Mouse (Mus musculus) intestine, embryonic 15.5 days (tissue): Measurements from ENCODE around the gene Pnpo. TPM values are rescaled to one million over a fixed set of nuclear protein-coding genes. Genes with fewer than 3 reads are reported as not detected.

Experiments used
- ATAC-seq: fragments of 200-750 bp; cut with Nextera tagmentation; 2 replicates; pipeline ENCODE4 v1.8.0; 2017; ENCODE audit warnings: moderate TSS enrichment, moderate library complexity
- H3K27ac ChIP-seq: fragments of 300-500 bp; sonication (generic); 2 replicates; pipeline ENCODE4 v1.5.1; 2015; ENCODE audit warnings: mild to moderate bottlenecking, inconsistent platforms
- H3K27me3 ChIP-seq: fragments of 300-500 bp; sonication (generic); replicated peaks from 2 replicates; pipeline ENCODE4 v1.6.1; 2015; ENCODE audit warnings: inconsistent platforms
- H3K36me3 ChIP-seq: fragments of 300-500 bp; sonication (generic); 2 replicates; pipeline ENCODE4 v1.6.1; 2015; ENCODE audit warnings: inconsistent platforms
- H3K4me1 ChIP-seq: fragments of 300-500 bp; sonication (generic); replicated peaks from 2 replicates; pipeline ENCODE4 v1.6.1; 2015; ENCODE audit warnings: inconsistent platforms
- H3K4me2 ChIP-seq: fragments of 300-500 bp; sonication (generic); replicated peaks from 2 replicates; pipeline ENCODE4 v1.6.1; 2015; ENCODE audit warnings: mild to moderate bottlenecking, inconsistent platforms
- H3K4me3 ChIP-seq: fragments of 300-500 bp; sonication (generic); replicated peaks from 2 replicates; pipeline ENCODE4 v1.5.1; 2015; ENCODE audit warnings: inconsistent platforms
- H3K9ac ChIP-seq: fragments of 300-500 bp; sonication (generic); 2 replicates; pipeline ENCODE4 v1.6.1; 2015; ENCODE audit warnings: inconsistent platforms
- H3K9me3 ChIP-seq: fragments of 300-500 bp; sonication (generic); 2 replicates; pipeline ENCODE4 v1.6.1; 2016; ENCODE audit warnings: inconsistent platforms
- WGBS: fragments of 180-500 bp; shearing (Covaris S2); methylation state at CpG from one replicate; pipeline ENCODE4 v1.1.7; 2015; 5-methylcytosine and 5-hydroxymethylcytosine counted together
- polyA plus RNA-seq: library from polyadenylated mRNA; unstranded; fragments of >200 nt; fragmentation: Nextera tagmentation; extraction: Ambion mirVana; gene quantifications from 2 replicates; pipeline ENCODE4 v1.2.1, GENCODE M21; 2015

The Pnpo gene
- polyA plus RNA-seq, 1 experiment from 2014 or later: 81.9 TPM

DNA sequence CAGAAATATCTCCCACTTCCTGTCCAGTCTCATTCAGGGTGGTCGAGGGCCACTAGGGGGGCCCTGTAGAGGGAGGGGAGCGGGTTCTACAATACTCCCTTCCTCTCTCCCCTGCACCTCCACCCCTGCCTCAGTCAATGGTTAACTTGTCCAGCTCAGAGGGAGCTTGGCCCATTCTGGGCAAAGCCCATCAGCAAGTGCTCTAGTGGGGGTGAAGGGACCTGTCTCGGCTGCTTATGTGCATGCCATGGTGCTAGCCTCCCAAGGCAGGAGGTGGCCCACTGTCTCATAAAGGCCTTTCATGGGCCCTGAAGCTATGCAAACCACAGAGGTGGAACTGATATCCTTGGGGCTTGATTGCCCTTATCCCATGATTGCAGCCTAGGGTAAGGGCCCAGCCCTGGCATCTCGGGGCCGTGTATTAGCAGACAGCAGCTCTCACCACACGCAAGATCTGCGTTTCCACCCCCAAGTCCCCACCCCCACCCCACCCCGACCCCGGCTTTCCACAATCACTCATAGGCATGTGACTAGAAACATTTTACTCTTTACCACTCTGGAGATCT, 13.9 kb downstream of the Pnpo start:
- Histone ChIP-seq H3K9ac (peak overlapping the region; percentile 62), H3K27me3 (no peaks in the 10 kb centered on the region), H3K4me2 (peak overlapping the region; percentile 52), H3K36me3 (no peaks in the 10 kb centered on the region), H3K4me3 (peak overlapping the region; percentile 44), H3K4me1 (peaks cover 23% of the 10 kb centered on the region), H3K27ac (peak overlapping the region; percentile 98), H3K9me3 (no peaks in the 10 kb centered on the region)
- peak; percentile 54 for ATAC-seq
- WGBS: 45% methylated on average over 9 of the region's 9 CpGs

DNA sequence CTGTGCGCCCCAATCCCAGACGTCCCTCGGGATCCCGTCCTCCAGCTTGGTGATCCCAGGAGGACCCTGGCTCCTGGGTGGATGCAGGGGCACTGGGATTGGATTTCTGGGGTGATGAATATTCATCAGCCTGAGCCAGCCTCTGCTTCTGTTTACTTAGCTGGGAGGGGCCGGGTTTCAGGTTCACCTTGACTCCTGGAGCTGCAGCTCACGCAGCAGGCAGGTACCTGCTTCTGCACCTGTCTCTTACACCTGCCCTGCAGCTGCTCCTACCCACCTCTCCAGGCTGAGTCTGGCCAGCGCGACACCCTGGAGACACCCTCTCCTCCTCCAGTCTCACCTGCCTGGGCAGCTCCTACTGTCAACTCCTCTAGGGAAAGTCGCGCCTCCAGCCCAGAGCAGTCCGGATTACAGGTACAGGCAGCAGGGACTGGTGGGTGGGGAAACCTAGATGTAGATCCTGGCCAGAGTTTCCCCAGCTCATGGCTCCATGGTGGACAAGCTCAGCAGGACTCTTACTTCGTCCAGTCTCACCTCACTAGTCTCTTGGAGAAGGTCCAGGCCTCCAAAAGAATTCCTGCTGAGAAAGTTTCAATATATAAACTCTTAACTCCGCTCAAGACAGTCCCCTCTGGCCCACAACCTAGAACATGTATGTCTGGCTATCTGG, 14.6 kb downstream of the Pnpo start:
- peak overlapping the region; percentile 62 for H3K9ac ChIP-seq
- H3K9me3 ChIP-seq: no peaks in the 10 kb centered on the region
- H3K4me2 ChIP-seq: peak overlapping the region; percentile 52
- H3K36me3 ChIP-seq: no peaks in the 10 kb centered on the region
- ATAC-seq: peak; percentile 88
- H3K27ac ChIP-seq: peak overlapping the region; percentile 98
- peaks cover 16% of the 10 kb centered on the region for H3K4me1 ChIP-seq
- 10% methylated on average over 13 of the region's 13 CpGs for WGBS
- H3K27me3 ChIP-seq: no peaks in the 10 kb centered on the region
- H3K4me3 ChIP-seq: peak overlapping the region; percentile 44

DNA sequence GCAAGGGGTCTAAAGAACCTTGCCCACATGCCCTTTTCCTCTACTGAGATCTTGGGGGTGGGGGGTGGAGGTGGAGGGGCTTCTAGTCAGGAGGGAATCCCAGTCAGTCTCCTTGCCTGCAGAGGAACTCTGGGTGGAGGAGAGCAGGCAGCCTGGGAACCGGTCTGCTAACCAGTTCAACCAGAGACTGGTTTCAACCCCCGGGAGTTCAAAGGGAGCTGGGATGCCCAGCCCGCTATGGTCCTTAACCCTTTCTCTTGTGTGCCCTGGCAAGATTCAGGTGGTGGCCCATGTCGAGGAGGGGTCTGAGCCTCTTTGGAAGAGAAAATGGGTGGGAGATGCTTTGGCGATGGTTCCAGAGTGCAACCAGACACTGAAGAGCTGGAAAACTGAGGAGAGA, 15.1 kb downstream of the Pnpo start:
- no peaks in the 10 kb centered on the region for H3K27me3 ChIP-seq
- 0 out of 2 replicates have a peak overlapping the region, but pooled peaks have one; percentile 62 for H3K9ac ChIP-seq
- peak overlapping the region; percentile 52 for H3K4me2 ChIP-seq
- no peaks in the 10 kb centered on the region for H3K9me3 ChIP-seq
- 6% methylated on average over 5 of the region's 5 CpGs for WGBS
- ATAC-seq: peak; percentile 80
- H3K27ac ChIP-seq: peak overlapping the region; percentile 98
- peaks cover 13% of the 10 kb centered on the region; the same call in 1 of the 2 replicates for H3K4me1 ChIP-seq
- no peaks in the 10 kb centered on the region for H3K36me3 ChIP-seq
- H3K4me3 ChIP-seq: peak overlapping the region; percentile 44

DNA sequence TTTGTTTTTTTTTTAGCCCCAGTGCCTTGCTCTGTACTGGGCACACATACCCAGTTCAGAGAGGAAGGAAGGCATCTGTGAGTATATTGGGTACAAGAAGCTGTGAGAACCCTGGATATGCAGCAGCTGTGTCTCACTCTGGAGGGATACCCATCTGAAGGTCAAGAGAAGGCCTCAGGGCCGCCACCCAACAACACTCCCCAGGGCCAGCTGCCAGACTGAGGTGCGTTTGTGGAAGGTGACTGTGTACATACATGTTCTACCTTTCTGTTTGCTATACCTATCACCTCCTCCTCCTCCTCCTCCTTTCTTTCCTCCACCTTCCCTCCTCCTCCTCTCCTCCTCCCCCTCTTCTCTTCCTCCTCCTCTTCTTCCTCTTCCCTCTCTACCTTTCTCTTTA, 15.7 kb downstream of the Pnpo start, which contains the start of gene Prr15l:
Gene Prr15l (plus strand): TSS at position 17 of the 400 bp plus-strand sequence.
- Histone ChIP-seq H3K4me1 (peaks cover 13% of the 10 kb centered on the region; the same call in 1 of the 2 replicates), H3K4me2 (peak within 1 kb of the TSS; percentile 52), H3K9me3 (no peaks in the 10 kb centered on the region), H3K36me3 (no peaks in the 10 kb centered on the region), H3K4me3 (peak within 1 kb of the TSS; percentile 44), H3K9ac (0 out of 2 replicates have a peak within 1 kb of the TSS, but pooled peaks have one; percentile 62), H3K27ac (peak within 1 kb of the TSS; percentile 98), H3K27me3 (no peaks in the 10 kb centered on the region)
- no peak for ATAC-seq
- 54% methylated on average over 2 of the region's 2 CpGs for WGBS

DNA sequence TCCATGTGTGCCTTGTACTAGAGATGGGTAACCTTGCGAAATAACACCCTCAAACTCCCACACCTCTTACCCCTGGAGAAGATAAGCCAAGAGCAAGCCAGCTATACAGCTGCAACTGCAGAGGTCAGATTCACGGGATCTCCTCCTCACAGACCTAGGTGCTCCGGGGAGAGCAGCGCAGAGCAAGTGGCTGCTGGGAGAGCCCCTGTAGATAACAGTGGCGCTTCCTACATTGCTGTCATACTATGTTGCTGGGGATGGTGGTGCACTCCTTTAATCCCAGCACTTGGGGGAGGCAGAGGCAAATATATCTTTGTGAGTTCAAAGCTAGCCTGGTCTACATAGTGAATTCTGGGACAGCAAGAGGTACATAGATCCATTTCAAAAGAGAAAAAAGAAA, 17.2 kb downstream of the Pnpo start:
- Histone ChIP-seq H3K9ac (no peak overlapping the region), H3K9me3 (no peaks in the 10 kb centered on the region), H3K27ac (0 out of 2 replicates have a peak overlapping the region, but pooled peaks have one; percentile 48), H3K27me3 (no peaks in the 10 kb centered on the region), H3K36me3 (no peaks in the 10 kb centered on the region), H3K4me2 (no peak overlapping the region), H3K4me1 (peaks cover 11% of the 10 kb centered on the region; the same call in 1 of the 2 replicates), H3K4me3 (no peak overlapping the region)
- WGBS: 79% methylated on average over 5 of the region's 5 CpGs
- ATAC-seq: no peak

DNA sequence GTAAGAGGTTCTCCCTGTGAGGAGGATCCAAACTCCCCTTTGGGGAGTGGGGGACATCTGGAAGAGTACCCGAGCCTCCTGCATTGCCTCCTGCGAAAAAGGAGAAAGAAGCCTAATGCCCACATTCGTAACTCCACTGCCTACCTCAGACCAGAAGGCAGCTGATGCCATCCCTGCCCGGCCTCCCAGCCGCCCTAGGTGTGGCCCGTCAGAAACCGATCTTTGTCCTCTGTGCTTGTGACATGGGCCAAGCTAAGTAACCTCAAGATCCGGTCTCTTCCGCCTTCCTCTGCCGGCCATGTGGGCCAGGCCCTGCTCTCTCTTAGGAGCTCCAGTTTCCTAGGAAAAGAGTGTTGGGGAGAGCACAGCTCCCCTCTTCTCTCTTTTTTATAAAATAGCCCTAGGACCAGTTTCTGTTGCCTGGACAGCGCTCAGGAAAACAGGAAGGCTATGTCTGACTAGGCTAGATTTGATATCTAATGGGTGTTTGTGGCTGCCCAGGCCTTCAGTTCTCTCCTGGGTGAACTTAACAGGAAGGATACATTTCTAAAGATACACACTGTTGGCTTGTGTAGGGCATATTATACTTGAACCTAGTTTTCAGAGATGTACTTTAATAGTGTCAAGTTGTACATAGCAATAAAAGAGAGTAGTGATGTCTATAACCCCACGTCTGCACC, 18.2 kb downstream of the Pnpo start:
- Histone ChIP-seq H3K27ac (peak overlapping the region; percentile 69), H3K4me3 (no peak overlapping the region), H3K27me3 (no peaks in the 10 kb centered on the region), H3K9ac (no peak overlapping the region), H3K4me1 (peaks cover 9% of the 10 kb centered on the region; the same call in 1 of the 2 replicates), H3K36me3 (no peaks in the 10 kb centered on the region), H3K4me2 (no peak overlapping the region), H3K9me3 (no peaks in the 10 kb centered on the region)
- ATAC-seq: peak; percentile 37
- 68% methylated on average over 12 of the region's 12 CpGs for WGBS

DNA sequence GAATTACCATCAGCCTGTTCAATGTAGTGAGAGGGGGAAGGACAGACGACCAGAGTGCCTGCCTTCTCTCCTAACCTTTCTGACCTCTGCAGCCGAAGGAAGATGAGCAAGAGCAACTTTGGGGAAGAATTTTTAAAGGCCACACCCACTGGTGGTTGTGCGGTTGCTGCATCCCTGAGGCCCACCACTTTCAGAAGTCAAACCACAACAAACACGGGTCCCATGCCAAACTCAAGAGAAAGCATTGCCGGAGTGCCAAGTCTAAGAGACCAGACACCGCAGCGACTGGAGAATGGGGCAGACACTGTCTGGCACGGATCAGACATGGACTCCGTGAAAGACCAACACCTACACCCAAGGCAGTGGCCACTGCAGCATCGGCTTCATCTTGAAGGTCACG, 18.9 kb downstream of the Pnpo start:
- Histone ChIP-seq H3K27me3 (no peaks in the 10 kb centered on the region), H3K4me3 (no peak overlapping the region), H3K9ac (no peak overlapping the region), H3K4me1 (peaks cover 10% of the 10 kb centered on the region; the same call in 1 of the 2 replicates), H3K9me3 (no peaks in the 10 kb centered on the region), H3K4me2 (no peak overlapping the region), H3K36me3 (no peaks in the 10 kb centered on the region), H3K27ac (no peak overlapping the region)
- no peak for ATAC-seq
- 75% methylated on average over 11 of the region's 11 CpGs for WGBS

DNA sequence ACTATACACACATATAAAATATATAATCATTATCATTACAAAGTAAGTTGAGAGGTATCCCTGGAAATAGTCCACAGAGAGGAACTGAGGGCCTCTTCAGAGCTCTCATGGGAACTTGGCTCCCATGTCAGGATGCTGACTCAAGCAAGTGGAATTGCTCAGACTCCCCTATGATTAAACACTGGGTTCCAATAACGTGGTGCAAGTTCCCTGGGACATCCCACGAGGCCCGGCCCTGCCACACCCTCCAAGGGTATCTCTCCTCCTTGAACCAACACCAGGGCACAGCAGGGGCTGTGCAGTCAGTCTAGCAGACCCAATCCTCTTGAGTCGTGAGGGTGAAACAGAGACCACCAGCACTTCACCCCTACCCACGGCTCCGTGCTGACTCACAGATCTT, 24.8 kb downstream of the Pnpo start:
- Histone ChIP-seq H3K27me3 (no peaks in the 10 kb centered on the region), H3K9me3 (no peaks in the 10 kb centered on the region), H3K9ac (no peak overlapping the region), H3K4me2 (no peak overlapping the region), H3K36me3 (no peaks in the 10 kb centered on the region), H3K4me3 (no peak overlapping the region), H3K27ac (peak overlapping the region; percentile 13; the same call in 1 of the 2 replicates), H3K4me1 (peaks cover 10% of the 10 kb centered on the region)
- 44% methylated on average over 6 of the region's 6 CpGs for WGBS
- no peak for ATAC-seq

DNA sequence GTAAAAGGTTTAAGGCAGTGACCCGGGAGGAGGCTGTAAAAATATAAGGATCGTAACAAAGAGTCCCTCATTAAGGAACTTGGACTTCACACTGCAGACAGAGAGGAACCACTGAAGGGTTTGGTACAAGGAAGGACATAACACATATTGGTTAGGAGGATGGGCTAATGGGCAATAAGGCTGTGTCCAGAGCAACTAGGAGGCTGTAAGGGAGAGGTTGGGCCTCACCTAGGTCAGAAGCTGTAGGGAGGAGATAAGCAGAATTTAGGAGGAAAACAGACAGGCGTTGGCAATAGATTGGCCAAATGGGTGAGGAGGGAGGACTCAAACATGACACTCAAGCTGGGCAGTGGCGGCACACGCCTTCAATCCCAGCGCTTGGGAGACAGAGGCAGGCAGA, 26.4 kb downstream of the Pnpo start:
- no peaks in the 10 kb centered on the region for H3K27me3 ChIP-seq
- 74% methylated on average over 6 of the region's 6 CpGs for WGBS
- H3K36me3 ChIP-seq: no peaks in the 10 kb centered on the region
- H3K9ac ChIP-seq: no peak overlapping the region
- H3K4me3 ChIP-seq: no peak overlapping the region
- peaks cover 10% of the 10 kb centered on the region for H3K4me1 ChIP-seq
- H3K27ac ChIP-seq: peak overlapping the region; percentile 4
- no peaks in the 10 kb centered on the region for H3K9me3 ChIP-seq
- peak; percentile 35; the same call in 1 of the 2 replicates for ATAC-seq
- no peak overlapping the region for H3K4me2 ChIP-seq

DNA sequence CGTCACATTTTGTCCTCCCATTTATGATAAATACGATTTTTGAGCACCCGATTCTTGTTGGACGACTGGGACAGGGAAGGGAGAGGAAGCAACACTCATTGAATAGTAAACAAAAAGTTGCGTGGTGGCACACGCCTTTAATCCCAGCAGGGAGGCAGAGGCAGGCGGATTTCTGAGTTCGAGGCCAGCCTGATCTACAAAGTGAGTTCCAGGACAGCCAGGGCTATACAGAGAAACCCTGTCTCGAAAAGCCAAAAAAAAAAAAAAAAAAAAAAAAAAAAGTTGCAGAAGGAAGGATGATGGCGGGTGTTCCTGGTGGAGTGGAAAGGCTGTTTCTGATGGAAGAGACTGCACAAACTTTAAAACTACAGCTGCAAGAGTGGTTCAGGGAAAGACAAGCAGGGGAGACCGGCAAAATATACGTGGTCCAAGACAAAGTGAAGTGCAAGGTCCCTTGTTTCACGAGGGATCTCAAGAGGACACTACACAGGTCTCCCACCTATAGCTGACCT, 26.8 kb downstream of the Pnpo start:
- H3K36me3 ChIP-seq: no peaks in the 10 kb centered on the region
- H3K4me3 ChIP-seq: peak overlapping the region; percentile 29
- peak; percentile 6; the same call in 1 of the 2 replicates for ATAC-seq
- H3K4me2 ChIP-seq: peak overlapping the region; percentile 53
- H3K9me3 ChIP-seq: no peaks in the 10 kb centered on the region
- 32% methylated on average over 13 of the region's 13 CpGs for WGBS
- peak overlapping the region; percentile 4; the same call in 1 of the 2 replicates for H3K27ac ChIP-seq
- no peaks in the 10 kb centered on the region for H3K27me3 ChIP-seq
- peaks cover 10% of the 10 kb centered on the region for H3K4me1 ChIP-seq
- no peak overlapping the region; the same call in 1 of the 2 replicates for H3K9ac ChIP-seq

DNA sequence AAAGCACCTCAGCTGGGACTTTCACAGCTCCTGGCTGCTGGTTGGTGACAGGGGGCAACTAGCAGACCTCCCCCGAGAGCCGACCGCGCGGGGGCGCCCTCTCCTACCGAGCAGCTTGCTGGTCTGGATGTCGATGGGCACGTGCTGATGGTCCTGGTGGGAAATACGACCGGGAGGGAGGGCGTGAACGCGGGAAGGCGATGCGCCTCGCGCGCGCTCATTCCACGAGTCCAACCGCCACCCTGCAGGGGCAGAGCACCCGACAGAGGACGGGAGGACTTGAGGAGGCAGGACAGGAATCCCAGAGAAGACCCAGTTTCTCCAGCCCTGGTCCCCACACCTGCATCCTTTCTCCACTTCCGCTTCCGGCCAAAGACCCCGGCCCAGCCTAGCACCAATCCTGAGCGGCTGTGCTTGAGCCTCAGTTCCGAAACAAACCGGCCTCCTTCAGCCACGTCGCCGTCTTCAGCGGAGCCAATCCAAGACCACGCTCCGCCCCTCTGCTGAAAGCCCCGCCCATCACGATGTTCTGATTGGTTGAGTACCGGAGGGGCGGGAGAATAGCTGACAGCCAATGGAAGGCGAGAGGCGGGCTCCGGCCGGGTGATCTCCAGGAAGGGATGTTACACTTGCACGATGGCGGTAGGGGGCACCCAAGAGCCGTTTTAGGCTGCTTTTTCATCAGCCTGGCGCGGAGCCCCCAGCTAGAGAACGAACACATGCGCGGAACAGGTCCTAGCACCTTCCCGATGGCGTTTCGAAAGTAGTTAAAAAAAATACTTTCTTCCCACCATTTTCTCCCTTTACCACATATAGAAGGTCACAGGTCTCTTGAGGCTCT, 27.5 kb downstream of the Pnpo start, which contains the start of gene Cdk5rap3:
Gene Cdk5rap3 (minus strand): TSS at position 453 of the 841 bp plus-strand sequence.
- WGBS: under 1% methylated on average over 55 of the region's 55 CpGs
- no peaks in the 10 kb centered on the region for H3K9me3 ChIP-seq
- H3K4me1 ChIP-seq: peaks cover 10% of the 10 kb centered on the region
- peak within 1 kb of the TSS; percentile 79 for H3K4me2 ChIP-seq
- H3K27me3 ChIP-seq: no peaks in the 10 kb centered on the region
- peak within 1 kb of the TSS; percentile 83 for H3K27ac ChIP-seq
- H3K4me3 ChIP-seq: peak within 1 kb of the TSS; percentile 72
- H3K9ac ChIP-seq: peak within 1 kb of the TSS; percentile 65
- ATAC-seq: peak; percentile 97
- peaks cover 4% of the 10 kb centered on the region; the same call in 1 of the 2 replicates for H3K36me3 ChIP-seq
